In the genomic region with DNA sequence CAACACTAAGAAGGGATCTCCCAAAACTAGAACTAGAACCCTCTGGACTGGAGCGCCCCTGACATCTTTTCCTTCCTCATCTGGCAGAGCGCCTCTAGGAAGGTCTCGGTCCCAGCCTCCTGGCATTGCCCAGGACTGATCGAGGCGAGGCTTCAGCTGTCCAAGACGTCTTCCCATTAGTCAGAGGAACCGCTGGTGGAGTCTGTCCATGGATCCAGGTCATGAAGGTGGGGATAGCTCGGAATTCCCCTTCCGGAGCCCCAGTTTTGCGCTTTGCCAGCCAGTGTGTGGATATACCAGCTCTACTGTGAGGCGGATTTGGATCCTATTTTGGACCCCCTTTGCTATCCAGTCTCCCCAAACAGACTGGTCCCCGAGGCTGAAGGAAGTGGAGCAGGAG, we compare ENCODE assay signal across 14 mouse cellular contexts. TPM values are rescaled to one million over a fixed set of nuclear protein-coding genes. Genes with fewer than 3 reads are reported as not detected.
DNase-seq lines count a peak whose midpoint lies in the region; ATAC-seq lines count a peak whose summit lies in the region.
"Had no signal": no experiment of that assay in that cellular context is flagged by ENCODE, and none has a peak within 500 bp of the region (broad histone marks: within the 10 kb centered on the region; RNA-seq: fewer than 3 reads in every experiment).

No protein-coding gene starts in this region.

- H3K4me2 ChIP-seq in kidney, embryonic 15.5 days: peak overlapping the region; percentile 82
- peak overlapping the region; percentile 66 for H3K4me2 ChIP-seq in hindbrain, embryonic 15.5 days
- H3K4me2 ChIP-seq: liver, embryonic 13.5 days had no signal

- DNase-seq in cerebellum, postnatal 10 days: peak; percentile 54 to 57
- DNase-seq in cerebellum, adult 11-12 months: no peak
- no peak for DNase-seq in kidney, adult 8-10 months
- peak; percentile 53 for DNase-seq in neural tube, embryonic 10.5 days (ENCODE audit: extremely low spot score, low spot score)
- no peak for DNase-seq in left cerebral cortex, postnatal 4 days
- no peak for DNase-seq in left cerebral cortex, postnatal 14 days (ENCODE audit: low spot score in 2 of 2)
- DNase-seq: gastrocnemius, postnatal 25 days; kidney, adult 2 months; liver, embryonic 13.5 days had no signal

- no peaks in the 10 kb centered on the region for H3K9me3 ChIP-seq in kidney, embryonic 15.5 days (replicated peaks)
- no peaks in the 10 kb centered on the region for H3K9me3 ChIP-seq in hindbrain, embryonic 15.5 days
- H3K9me3 ChIP-seq: liver, embryonic 13.5 days had no signal

- no peak overlapping the region for H3K9ac ChIP-seq in kidney, embryonic 15.5 days
- H3K9ac ChIP-seq in hindbrain, embryonic 15.5 days: peak overlapping the region; percentile 64
- H3K9ac ChIP-seq: liver, embryonic 13.5 days had no signal

- WGBS in kidney, embryonic 15.5 days: 17% methylated on average over 12 of the region's 12 CpGs
- 15% methylated on average over 12 of the region's 12 CpGs for WGBS in hindbrain, embryonic 15.5 days

- H3K27me3 ChIP-seq in kidney, embryonic 15.5 days: peaks cover 92% of the 10 kb centered on the region
- peaks cover 35% of the 10 kb centered on the region for H3K27me3 ChIP-seq in hindbrain, embryonic 15.5 days

- intact Hi-C loops in left cerebral cortex, postnatal 4 days (cut with DNase I): no loop called here
- intact Hi-C loops in left cerebral cortex, postnatal 14 days (cut with DNase I): loop anchor here (5.0 kb wide), 1 partner anchor 1313 kb away; the partner anchor contains the start of gene Tbx2

- H3K4me1 ChIP-seq in kidney, embryonic 15.5 days: peaks cover 38% of the 10 kb centered on the region
- H3K4me1 ChIP-seq in hindbrain, embryonic 15.5 days (replicated peaks): peaks cover 19% of the 10 kb centered on the region

- no peak for ATAC-seq in kidney, embryonic 15.5 days (replicated peaks; ENCODE audit: low FRiP score)
- ATAC-seq in hindbrain, embryonic 15.5 days (ENCODE audit: low FRiP score, low read depth): no peak

- H3K36me3 ChIP-seq in kidney, embryonic 15.5 days: no peaks in the 10 kb centered on the region
- no peaks in the 10 kb centered on the region for H3K36me3 ChIP-seq in hindbrain, embryonic 15.5 days
- H3K36me3 ChIP-seq: G1E; liver, embryonic 13.5 days had no signal

- no peak overlapping the region for H3K27ac ChIP-seq in kidney, embryonic 15.5 days
- H3K27ac ChIP-seq in hindbrain, embryonic 15.5 days (replicated peaks): peak overlapping the region; percentile 85
- H3K27ac ChIP-seq: liver, embryonic 13.5 days had no signal

- peak overlapping the region; percentile 63 for H3K4me3 ChIP-seq in kidney, embryonic 15.5 days (replicated peaks)
- peak overlapping the region; percentile 51 for H3K4me3 ChIP-seq in hindbrain, embryonic 15.5 days
- H3K4me3 ChIP-seq: liver, embryonic 13.5 days had no signal

RNA-seq across cellular contexts. Expression of gene Aatf, which starts 5.7 kb away (rescaled TPM):
- 59.8 and 60.4 TPM in 2 replicates for polyA plus RNA-seq in kidney, embryonic 15.5 days (2015; fragmentation: Nextera tagmentation; extraction: Ambion mirVana)
- polyA plus RNA-seq in hindbrain, embryonic 15.5 days (2015; fragmentation: Nextera tagmentation; extraction: Ambion mirVana): 50.8 and 53.3 TPM in 2 replicates
- 10 to 100 TPM; 28.1 to 29.7 TPM for total RNA-seq in left cerebral cortex, postnatal 4 days (2021)
- total RNA-seq in left cerebral cortex, postnatal 14 days (2021): 10 to 100 TPM; 17.3 to 18.3 TPM

RNA-seq across cellular contexts. Expression of gene Lhx1, which starts 6.3 kb away (rescaled TPM):
- 36.0 and 37.3 TPM in 2 replicates for polyA plus RNA-seq in kidney, embryonic 15.5 days (2015; fragmentation: Nextera tagmentation; extraction: Ambion mirVana)
- polyA plus RNA-seq in hindbrain, embryonic 15.5 days (2015; fragmentation: Nextera tagmentation; extraction: Ambion mirVana): 37.5 and 54.5 TPM in 2 replicates
- 1 to 10 TPM; 1.5 to 1.6 TPM for total RNA-seq in left cerebral cortex, postnatal 4 days (2021)
- under 1 TPM; 0.13 to 0.15 TPM for total RNA-seq in left cerebral cortex, postnatal 14 days (2021)
- total RNA-seq: gastrocnemius, postnatal 25 days; left cerebral cortex, adult 18-20 months had no signal
- polyA plus RNA-seq: G1E; heart, embryonic 16.5 days had no signal

Comparison
In these comparisons a context has a peak if more than half of its experiments do, and no peak if none do; other contexts are left out.
1. DNase-seq: peak in cerebellum, postnatal 10 days (2 of 2) and neural tube, embryonic 10.5 days (single experiment); none in cerebellum, adult 11-12 months (single experiment), kidney, adult 8-10 months (0 of 2), left cerebral cortex, postnatal 4 days (single experiment) and left cerebral cortex, postnatal 14 days (0 of 2).